Mouse (Mus musculus) left cerebral cortex, postnatal 14 days (tissue): Measurements from ENCODE around the gene Gabra4. TPM values are rescaled to one million over a fixed set of nuclear protein-coding genes. Genes with fewer than 3 reads are reported as not detected.
"Not testable (repeated sequence)": the region's sequence is repeated elsewhere in the genome, so short reads cannot be mapped to it uniquely, and the experiment has no call there.

ENCODE experiments used
- DNase-seq, 2 experiments: peaks; one replicate each; pipeline ENCODE4 v3.0.0; 2021 to 2022; ENCODE audit warnings: low spot score in 2 of 2, mixed read lengths in 1 of 2
- intact Hi-C: fragments of 180-260 bp; cut with DNase I; formaldehyde crosslinking; loops from one replicate; pipeline ENCODE4 v1.15.1; 2025
- total RNA-seq, 2 experiments: library from RNA; stranded (reverse); gene quantifications; 2 replicates each; pipeline ENCODE4 v1.2.3; 2021

Gabra4 gene
- total RNA-seq, 2 experiments from 2014 or later = 100 to 117 TPM

DNA sequence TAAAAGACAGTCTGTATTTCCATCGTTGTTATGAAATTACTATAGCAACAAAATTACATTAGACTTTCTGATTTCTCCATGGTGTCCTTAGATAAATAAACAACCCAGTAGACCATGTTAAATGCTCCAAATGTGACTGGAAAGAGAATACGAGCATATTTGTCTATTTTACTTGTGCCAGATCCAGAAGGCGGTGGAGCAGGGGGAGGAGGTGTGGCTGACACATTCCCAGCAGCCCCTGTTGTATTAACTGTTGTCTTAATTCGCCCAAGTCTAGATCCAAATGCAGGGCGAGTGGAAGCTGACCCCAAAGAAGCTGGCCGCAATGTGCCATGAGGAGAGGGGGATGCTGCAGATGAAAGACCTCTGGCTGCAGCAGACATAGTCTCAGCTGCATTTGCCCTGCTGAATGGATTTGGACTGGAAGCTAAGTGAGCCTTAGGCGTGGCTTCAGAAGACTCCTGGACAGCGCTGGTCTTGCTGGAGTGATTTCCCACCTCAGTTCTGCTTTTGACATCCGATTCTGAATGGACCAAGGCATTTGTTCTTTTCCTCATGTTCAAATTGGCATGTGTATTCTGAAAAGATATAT is 86.4 kb downstream of the Gabra4 start:
- DNase-seq = no peak
- intact Hi-C loops = no loop called here

GRCm38 (mm10) chr5:71548079-71548478 is 110.0 kb downstream of the Gabra4 start, which contains the start of gene Cox7b2:
Gene Cox7b2 (minus strand): TSS chr5:71548205.
- intact Hi-C loops = no loop called here
- DNase-seq = no peak

GRCm38 (mm10) chr5:71545554-71545953 is 112.6 kb downstream of the Gabra4 start:
- DNase-seq = no peak
- intact Hi-C loops = no loop called here

GRCm38 (mm10) chr5:71525486-71525885 is 132.6 kb downstream of the Gabra4 start:
- DNase-seq, intact Hi-C loops: not testable (repeated sequence)

Other genes starting within 250 kb of the Gabra4 start
- under 1 TPM in 1 of 2 experiments, not detected in 1; 0.72 TPM for gene Cox7b2, start 110.1 kb downstream of the Gabra4 start, total RNA-seq
- 10 to 100 TPM; 91.5 to 93.6 TPM for gene Gabrb1, start 195 bp downstream of the Gabra4 start, total RNA-seq